Mouse (Mus musculus) gastrocnemius, postnatal 14 days (tissue): ENCODE data around the gene Rnf180. TPM values are rescaled to one million over a fixed set of nuclear protein-coding genes. Genes with fewer than 3 reads are reported as not detected.
A peak's percentile ranks its signal among the peaks of the same experiment; 100 is the strongest.

Source experiments
- DNase-seq: peaks from one replicate; pipeline ENCODE4 v3.0.0; 2021; ENCODE audit warnings: mixed read lengths
- intact Hi-C: fragments of 180-260 bp; cut with DNase I; formaldehyde crosslinking; loops from one replicate; pipeline ENCODE4 v1.15.1; 2025; ENCODE audit warnings: low total_unique reads
- total RNA-seq, 2 experiments: library from RNA; stranded (reverse); gene quantifications; 2 replicates each; pipeline ENCODE4 v1.2.3; 2021

Rnf180 gene
- total RNA-seq, 2 experiments from 2014 or later, result 0.49 to 0.75 TPM

DNA sequence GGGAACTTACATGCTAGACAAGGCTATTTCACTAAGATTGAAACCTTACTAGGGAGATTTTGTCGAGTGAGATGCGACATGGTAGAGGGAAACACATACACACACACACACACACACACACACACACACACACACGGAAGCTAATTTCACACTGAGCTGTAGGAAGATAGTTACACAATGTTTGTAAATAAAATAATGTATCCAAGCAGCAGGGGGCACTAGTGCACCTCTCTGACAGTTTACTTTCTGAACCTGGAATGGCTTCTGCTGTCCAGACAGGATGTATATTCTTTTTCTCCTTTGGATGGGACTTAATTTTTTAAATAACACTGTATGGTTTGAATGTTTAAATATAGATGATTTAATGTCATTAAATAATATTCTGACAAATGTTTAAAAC lies 27.9 kb downstream of the Rnf180 start:
- DNase-seq, result no peak
- intact Hi-C loops, result no loop called here

DNA sequence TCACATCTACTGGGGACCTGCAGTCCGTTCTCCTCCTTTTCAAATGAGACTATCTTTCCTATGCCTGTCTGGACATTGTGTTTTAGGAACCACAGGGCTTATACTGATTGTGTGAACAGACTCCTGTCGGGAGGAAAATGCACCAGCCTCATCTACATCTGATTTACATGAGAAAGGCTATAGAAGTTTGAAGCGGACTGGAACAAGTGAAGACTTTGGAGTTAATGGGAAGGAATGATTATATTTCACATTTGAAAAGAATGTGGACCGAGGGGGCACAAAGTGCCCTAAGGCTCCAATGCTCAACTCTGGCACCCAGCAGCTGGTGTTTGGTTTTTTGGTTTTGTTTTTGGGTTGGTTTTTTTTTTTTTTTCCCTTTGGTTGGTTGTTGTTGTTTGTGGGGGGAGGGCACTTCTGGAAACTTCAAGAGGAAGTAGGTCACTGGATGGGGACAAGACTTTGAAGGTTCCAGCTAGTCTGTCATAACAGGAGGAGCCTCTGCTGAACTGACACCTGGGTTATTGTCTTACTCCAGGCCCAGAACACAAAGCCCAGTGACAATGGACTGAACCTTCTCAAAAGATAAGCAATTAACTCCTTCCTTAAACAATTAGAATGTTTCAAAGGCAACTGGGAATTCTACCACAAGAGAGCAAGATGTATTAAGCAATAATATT lies 37.7 kb downstream of the Rnf180 start:
- intact Hi-C loops, result no loop called here
- no peak for DNase-seq

GRCm38 (mm10) chr13:105250767-105251166 lies 43.8 kb downstream of the Rnf180 start:
- no peak for DNase-seq
- intact Hi-C loops, result no loop called here

GRCm38 (mm10) chr13:105250264-105250663 lies 44.4 kb downstream of the Rnf180 start:
- intact Hi-C loops, result no loop called here
- DNase-seq, result no peak

DNA sequence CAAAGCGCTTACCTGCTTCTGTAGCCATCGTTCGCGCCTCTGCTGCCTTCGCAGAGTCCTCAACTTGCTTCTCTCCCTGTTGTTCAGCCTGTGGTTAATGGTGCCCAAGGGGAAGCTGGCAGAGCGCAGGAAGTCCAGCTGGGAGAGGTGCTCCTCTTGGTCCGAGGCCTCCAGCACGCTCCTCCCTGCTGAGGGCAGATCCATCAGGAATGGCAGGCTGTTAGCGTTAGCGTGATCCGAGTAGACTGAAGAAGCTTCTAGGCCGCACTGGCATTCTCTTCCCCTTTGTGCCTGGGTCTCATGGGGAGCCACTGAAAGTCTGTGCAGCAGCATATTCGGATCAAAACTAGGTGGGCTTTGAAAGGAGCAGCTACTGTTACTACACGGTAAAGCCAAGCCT lies 45.0 kb downstream of the Rnf180 start:
- DNase-seq, result no peak
- intact Hi-C loops, result no loop called here

- intact Hi-C loops, result no loop called here
Measured at GRCm38 (mm10) chr13:105247691-105248090, 46.9 kb downstream of the Rnf180 start.

DNA sequence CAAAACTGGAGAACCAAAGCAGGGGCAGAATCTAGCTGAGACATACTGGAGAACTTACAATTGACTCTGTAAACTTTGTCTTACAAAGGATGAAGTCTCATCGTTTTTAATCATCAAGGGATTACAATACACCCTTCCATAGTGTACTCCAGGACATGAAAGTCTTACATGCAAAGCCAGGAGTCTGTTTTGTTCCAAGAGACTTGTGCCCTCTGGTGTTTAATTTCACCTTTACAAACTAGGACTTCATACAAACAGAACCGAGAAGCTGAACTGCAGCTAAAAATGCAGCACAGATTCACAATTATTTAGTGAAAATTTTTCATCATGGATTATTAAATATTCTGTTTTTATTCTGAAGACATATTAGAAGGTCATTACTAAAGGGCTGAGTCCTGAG lies 53.8 kb downstream of the Rnf180 start:
- DNase-seq, result no peak
- intact Hi-C loops, result no loop called here

More at GRCm38 (mm10) chr13:105247691-105248090, 46.9 kb downstream of the Rnf180 start:
- DNase-seq, result no peak

DNA sequence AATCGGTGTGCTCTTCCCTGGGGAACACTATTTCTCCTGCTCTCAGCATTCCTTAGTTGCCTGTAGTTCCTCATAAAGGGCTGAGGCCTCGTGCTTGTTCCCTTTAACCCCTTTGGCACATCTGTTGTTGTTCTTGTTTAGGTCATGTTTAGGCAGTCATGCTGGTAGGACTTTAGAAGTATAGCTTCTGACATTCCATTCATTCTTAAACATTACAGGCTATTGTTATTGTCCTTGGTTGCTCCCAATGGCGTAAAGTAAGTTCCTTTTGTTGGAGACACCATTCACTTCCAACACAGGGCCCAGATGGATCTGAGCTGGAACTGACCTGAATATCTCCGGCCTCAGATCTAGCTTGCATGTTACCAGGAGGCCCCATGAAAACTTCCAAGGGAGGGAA lies 67.5 kb downstream of the Rnf180 start:
- intact Hi-C loops, result loop anchor here (10.0 kb wide), 1 partner anchor 282 kb away; no protein-coding TSS in a partner anchor
- DNase-seq, result no peak

DNA sequence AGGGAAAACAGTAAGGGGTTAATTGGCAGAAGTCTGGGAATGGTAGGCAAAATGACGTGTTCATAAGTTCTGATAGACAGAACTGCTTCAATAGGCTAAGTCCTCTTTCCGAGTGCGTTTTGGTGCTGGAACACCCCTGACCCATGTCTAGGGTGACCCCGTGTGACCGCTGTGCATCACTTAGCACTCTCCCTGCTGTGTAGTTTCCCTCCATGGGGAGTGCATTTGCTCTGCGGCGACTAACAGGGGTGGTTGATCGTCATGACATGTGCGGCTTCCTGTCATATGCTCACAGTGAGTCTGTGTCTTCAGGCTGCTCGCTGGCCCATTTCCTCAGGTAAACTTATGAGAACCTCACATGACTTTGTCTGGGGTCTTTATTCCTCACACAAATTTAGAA lies 70.6 kb downstream of the Rnf180 start:
- intact Hi-C loops, result loop anchor here (10.0 kb wide), 1 partner anchor 279 kb away; no protein-coding TSS in a partner anchor

GRCm38 (mm10) chr13:105223147-105223546 lies 71.5 kb downstream of the Rnf180 start:
- intact Hi-C loops, result loop anchor here (10.0 kb wide), 1 partner anchor 278 kb away; no protein-coding TSS in a partner anchor
- peak; percentile 11 for DNase-seq

More for the DNA sequence above, 70.6 kb downstream of the Rnf180 start:
- no peak for DNase-seq

DNA sequence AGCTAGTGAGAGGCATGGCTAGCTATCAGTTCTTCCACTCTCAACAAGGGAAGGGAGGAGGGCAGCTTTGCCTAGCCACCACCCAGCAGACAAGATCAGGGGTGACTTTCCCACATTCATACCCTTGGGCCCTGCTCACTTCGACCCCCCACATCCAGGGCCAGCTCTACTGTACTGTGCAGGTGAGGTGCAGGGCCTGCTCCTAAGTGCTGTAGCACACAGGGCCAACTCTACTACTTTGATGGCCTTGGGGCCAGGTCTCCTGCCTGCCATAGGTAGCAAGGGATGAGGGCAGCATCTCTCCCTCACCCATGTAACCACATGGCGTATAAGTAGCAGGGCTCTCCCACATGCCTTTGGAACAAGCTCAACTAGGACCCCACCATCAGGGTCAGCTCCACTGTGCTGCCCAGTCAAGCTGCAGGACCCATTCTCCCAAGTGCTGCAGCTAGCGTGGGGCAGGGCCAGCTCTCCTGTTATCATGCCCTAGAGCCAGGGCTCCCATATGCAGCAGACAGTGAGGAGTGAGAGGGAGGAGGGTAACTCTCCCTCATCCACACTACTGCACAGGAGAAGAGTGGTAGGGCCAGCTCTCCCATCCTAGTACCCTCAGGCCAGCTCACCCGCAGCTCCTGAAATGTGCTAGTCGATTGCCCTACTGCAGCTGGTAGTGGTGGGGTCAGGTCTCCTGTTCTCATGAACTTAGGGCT lies 72.4 kb downstream of the Rnf180 start:
- intact Hi-C loops, result loop anchor here (10.0 kb wide), 1 partner anchor 277 kb away; no protein-coding TSS in a partner anchor

DNA sequence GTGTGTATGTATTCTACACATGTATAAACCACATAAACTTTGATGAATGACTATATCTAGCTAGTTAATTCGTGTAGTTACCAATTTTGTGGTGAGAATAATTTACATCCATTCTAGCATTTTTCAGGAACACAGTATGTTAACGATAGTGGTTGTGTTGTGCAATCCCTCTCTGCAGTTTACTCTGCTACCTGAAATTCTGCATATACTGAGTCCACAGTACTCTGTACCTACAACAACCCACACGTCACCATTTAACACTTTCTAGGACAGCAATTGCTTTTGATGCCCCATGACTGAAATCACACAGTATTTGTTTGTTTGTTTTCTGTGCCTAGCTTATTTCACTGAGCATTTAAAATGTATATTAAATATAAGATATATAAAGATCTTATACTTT lies 83.9 kb downstream of the Rnf180 start:
- DNase-seq, result no peak
- intact Hi-C loops, result no loop called here

More for the DNA sequence above, 72.4 kb downstream of the Rnf180 start:
- no peak for DNase-seq

DNA sequence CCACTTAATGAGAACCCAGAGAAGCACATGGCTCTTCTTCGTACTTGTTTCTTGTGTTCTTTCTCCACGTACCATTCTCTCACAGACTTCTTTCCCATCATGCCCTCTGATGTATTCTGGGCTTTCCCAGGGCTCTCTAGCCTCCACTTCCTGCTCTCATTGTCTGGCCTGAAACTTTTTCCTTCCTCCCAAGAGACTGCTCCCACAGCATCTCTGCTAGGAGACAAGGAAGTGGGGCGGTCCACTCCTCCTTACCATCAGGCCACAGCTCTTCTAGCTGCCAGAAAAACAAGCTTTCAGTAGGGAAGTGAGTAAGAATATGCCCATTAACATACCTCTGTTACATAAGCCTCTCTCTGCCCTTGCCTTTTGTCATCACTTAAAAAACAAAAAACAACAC lies 90.8 kb downstream of the Rnf180 start:
- DNase-seq, result no peak
- intact Hi-C loops, result no loop called here

DNA sequence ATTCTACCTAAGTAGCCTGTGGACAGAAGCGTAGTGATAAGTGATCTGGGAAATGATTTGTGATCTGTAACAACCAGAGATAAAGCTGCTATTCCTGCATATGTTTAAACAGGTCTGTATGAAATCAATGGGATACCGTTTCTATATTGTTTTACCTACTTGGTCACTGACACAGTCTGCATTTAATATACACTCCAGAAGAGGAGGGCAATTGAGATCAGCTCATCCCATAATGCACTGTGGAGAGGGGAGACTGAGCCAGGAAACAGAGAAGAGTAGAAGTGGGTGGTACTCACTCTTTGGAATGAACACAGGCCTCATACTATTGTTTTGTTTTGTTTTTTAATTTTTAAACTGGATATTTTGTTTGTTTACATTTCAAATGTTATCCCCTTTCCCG lies 96.0 kb downstream of the Rnf180 start:
- no peak for DNase-seq
- intact Hi-C loops, result no loop called here

GRCm38 (mm10) chr13:105198028-105198427 lies 96.6 kb downstream of the Rnf180 start:
- intact Hi-C loops, result no loop called here

GRCm38 (mm10) chr13:105193583-105193982 lies 101.0 kb downstream of the Rnf180 start:
- no peak for DNase-seq
- intact Hi-C loops, result no loop called here

More at GRCm38 (mm10) chr13:105198028-105198427, 96.6 kb downstream of the Rnf180 start:
- DNase-seq, result no peak

GRCm38 (mm10) chr13:105188730-105189129 lies 105.9 kb downstream of the Rnf180 start:
- intact Hi-C loops, result no loop called here
- no peak for DNase-seq

GRCm38 (mm10) chr13:105180781-105181180 lies 113.8 kb downstream of the Rnf180 start:
- no peak for DNase-seq
- intact Hi-C loops, result no loop called here

GRCm38 (mm10) chr13:105165441-105165840 lies 129.2 kb downstream of the Rnf180 start:
- DNase-seq, result no peak
- intact Hi-C loops, result no loop called here

DNA sequence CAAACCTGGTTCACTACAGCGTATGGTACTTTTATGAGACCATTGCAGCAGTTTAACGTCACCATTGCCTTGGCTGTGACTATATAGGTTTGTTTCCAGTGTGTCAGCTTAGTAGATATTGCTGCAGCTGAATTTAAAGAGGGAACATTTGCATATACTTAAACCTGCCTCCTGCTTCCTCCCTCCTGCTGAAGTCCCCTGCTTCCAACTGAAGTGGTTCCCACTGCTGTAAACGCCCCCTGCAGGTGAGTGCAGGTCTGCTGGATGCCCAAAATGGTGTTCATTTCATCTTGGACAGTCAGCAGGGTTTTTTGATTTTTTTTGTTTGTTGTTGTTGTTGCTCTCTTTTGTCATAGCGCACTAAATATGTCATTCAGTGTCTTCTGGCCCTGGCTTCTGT lies 140.7 kb downstream of the Rnf180 start:
- intact Hi-C loops, result no loop called here
- DNase-seq, result no peak

GRCm38 (mm10) chr13:105150006-105150405 lies 144.6 kb downstream of the Rnf180 start:
- intact Hi-C loops, result no loop called here
- DNase-seq, result peak; percentile 5
